Mouse (Mus musculus) bone marrow macrophage, adult 2 months (primary cell): ENCODE results near the gene Adora3. TPM values are rescaled to one million over a fixed set of nuclear protein-coding genes. Genes with fewer than 3 reads are reported as not detected.

Source experiments
- H3K27ac ChIP-seq: 2 replicates; pipeline ENCODE4 v1.5.1; 2012; ENCODE audit warnings: low read depth, low read length; ENCODE audit not compliant: insufficient read depth
- H3K4me1 ChIP-seq: 2 replicates; pipeline ENCODE4 v1.6.1; 2012; ENCODE audit warnings: low read length; ENCODE audit not compliant: control insufficient read depth, insufficient read depth
- H3K4me3 ChIP-seq: 2 replicates; pipeline ENCODE4 v1.5.1; 2012; ENCODE audit warnings: mild to moderate bottlenecking, low read length, moderate library complexity; ENCODE audit not compliant: insufficient read depth
- CTCF ChIP-seq: IDR thresholded peaks from 2 replicates; pipeline ENCODE4 v1.5.1; 2012; ENCODE audit warnings: low read depth, mild to moderate bottlenecking, low read length, moderate library complexity
- POLR2A ChIP-seq: IDR thresholded peaks from 2 replicates; pipeline ENCODE4 v1.6.1; 2012; ENCODE audit warnings: mild to moderate bottlenecking, low read depth, low read length, borderline replicate concordance
- polyA plus RNA-seq: library from polyadenylated mRNA; stranded (reverse); fragments of >200 nt; gene quantifications from 2 replicates; pipeline ENCODE4 v1.2.4, GENCODE M21; 2012; ENCODE audit not compliant: missing spikeins, insufficient read depth, insufficient read length

Gene Adora3
- polyA plus RNA-seq, 1 experiment = 2.7 TPM

DNA sequence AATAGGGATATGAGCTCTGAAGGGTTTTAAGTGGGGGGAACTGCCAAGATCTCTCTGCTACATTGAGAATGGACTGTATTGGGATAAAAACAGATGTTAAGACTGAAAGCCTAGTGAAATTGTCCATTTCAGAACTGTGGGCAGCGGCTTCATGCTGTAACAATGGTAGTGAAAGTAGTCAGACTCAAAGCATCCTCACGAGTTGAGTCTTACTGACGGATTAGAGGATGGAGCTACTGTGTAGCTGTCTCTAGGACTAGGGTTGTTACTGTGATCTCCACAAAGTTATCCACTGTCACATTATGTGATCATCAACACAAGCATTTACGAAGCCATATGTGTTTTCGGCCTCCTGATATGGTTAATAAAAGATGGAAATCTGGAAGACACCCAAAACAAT is 87.5 kb downstream of the Adora3 start:
- H3K4me3 ChIP-seq = peak overlapping the region; percentile 100
- peaks cover 12% of the 10 kb centered on the region for H3K4me1 ChIP-seq
- TF ChIP-seq POLR2A (no peak), CTCF (no peak)
- no peak overlapping the region for H3K27ac ChIP-seq

Other genes starting within 250 kb of the Adora3 start
- gene Ddx20, start 183.3 kb upstream of the Adora3 start, polyA plus RNA-seq = 13.6 and 14.6 TPM in 2 replicates
- gene Inka2, start 166.3 kb upstream of the Adora3 start, polyA plus RNA-seq = 0.47 and 0.95 TPM in 2 replicates
- gene Rap1a, start 69.5 kb upstream of the Adora3 start, polyA plus RNA-seq = 257 and 269 TPM in 2 replicates
- gene Tmigd3, start within 50 bp of the Adora3 start, polyA plus RNA-seq = 1.1 TPM in 1 of 2 replicates, not detected in the other
- 16.9 and 17.2 TPM in 2 replicates for gene I830077J02Rik, start 61.8 kb downstream of the Adora3 start, polyA plus RNA-seq
- 11.7 and 16.3 TPM in 2 replicates for gene Wdr77, start 88.5 kb downstream of the Adora3 start, polyA plus RNA-seq
- gene Atp5f1, start 89.2 kb downstream of the Adora3 start, polyA plus RNA-seq = 323 and 358 TPM in 2 replicates
- gene Ovgp1, start 102.9 kb downstream of the Adora3 start, polyA plus RNA-seq = 1.8 TPM in 2 replicates
- gene Pifo, start 143.8 kb downstream of the Adora3 start, polyA plus RNA-seq = not detected in 2 replicates
- not detected in 2 replicates for gene Chil5, start 162.0 kb downstream of the Adora3 start, polyA plus RNA-seq
- not detected in 2 replicates for gene Chia1, start 242.4 kb downstream of the Adora3 start, polyA plus RNA-seq